Mouse (Mus musculus) spleen, postnatal 10 days (tissue): ENCODE results near the gene Dcdc2a.

ENCODE experiments used
- DNase-seq, 2 experiments: peaks; one replicate each; pipeline ENCODE4 v3.0.0; 2021 to 2022; ENCODE audit warnings: low spot score in 2 of 2

The Dcdc2a gene

DNA sequence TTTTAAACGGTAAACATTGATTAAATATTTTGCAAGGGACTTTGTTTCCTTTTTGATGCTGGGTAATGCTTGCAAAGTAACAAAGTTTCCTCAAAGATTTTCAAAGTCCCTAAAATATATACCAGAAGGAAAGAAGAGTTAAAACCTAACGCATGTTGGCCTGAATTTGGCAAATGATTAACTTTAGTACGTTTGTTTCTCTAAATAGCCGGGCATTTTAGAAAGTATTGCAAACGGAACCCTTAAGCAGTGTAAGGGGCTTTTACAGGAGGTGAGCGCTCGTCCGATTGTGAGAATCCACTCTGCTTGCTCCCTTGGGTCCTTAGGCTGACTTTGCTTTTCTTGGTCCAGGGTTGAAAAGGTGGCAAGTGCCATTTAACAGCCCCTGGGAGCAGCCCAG is 41.5 kb downstream of the Dcdc2a start:
- DNase-seq, result no peak

DNA sequence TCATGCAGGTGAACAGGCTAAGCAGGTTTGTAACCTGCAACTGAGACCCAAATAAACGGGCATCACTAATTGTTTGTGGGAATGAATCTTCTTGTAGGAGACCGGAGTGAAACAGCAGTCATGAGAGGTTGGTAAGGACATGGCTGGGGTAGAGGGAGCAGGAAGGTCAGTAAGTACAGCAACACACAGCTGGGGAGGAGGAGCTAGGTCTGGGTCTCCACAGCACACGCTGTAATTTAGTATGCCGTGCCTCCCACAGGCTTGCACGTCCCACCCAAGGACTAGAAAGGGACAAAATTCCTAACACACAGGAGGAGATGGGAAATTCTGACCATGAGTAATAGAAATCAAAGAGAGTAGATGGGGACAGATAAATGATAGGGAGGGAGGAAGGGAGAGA is 42.8 kb downstream of the Dcdc2a start:
- no peak for DNase-seq

DNA sequence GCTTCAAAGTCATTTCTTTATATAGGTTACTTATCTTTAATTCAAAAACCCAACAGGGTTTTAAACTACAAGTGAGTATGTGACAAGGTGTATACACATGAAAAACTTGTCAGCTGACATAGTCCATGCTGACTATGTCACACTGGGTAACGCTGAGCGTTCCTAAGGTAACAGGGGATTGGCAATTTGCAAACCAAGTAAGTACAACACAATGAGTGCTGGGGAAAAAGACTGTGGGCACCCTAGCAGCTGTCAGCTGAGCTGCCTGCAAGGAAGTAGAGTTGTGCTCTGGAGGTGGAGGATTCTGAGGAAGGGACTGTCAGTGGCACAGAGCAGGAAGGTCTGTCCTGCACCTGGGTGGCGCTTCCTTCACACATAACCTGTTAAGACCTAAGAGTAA is 43.7 kb downstream of the Dcdc2a start:
- DNase-seq, result no peak

DNA sequence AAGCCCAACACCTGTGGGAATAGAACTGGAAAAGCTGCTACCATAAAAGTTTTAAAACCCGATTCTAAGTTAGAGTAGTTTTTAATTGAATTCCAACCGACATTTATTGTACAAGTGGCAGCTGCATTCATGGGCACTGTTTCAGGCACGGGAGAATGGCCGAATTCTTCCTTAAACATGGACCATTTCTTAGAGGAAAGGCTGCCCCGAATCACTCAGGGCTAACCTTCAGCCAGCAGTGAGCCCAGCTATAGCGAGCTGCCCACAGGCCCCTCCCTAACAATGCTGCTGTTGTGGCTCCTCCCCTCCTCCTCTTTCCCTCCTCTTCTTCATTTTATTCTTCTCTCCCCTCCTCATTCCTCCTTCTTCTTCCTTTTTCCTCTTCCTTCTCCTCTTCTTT is 44.8 kb downstream of the Dcdc2a start:
- no peak for DNase-seq

DNA sequence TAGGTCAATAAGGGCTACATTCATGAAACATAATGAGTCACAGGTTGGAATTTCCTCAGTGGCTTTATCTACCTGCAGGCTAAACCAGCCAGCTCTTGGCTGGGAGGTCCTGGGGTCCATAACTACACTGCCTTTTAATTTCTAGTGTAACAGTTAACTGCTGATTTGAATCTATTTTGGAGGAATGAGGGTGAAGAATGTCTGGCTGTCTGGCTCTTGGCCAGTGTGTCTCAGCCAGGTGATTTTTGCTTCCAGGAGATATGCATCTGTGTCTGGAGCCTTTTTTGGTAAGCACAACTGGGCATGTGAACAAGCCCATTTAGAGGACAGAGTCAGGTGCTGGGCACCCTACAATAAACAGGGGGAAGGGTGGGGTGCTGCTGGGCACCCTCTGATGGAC is 49.9 kb downstream of the Dcdc2a start:
- DNase-seq, result no peak

DNA sequence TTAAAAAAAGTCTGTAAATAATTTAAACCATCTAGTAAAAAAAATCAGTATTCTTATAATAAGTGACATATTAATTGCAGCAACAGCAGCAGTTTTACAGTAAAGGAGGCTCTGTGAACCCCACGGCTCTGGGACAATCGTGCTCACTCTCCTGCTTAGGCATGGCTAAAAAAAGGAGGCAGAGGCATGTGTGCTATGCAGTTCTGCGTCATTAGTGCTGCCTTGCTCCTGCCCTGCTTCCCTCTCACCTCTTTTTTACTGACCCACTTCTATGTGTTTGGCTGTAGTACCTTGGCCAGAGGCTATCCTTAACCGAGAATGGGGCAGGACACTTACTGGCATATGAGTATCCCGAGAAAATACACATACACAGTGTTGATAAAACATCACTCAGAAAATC is 50.9 kb downstream of the Dcdc2a start:
- no peak for DNase-seq

DNA sequence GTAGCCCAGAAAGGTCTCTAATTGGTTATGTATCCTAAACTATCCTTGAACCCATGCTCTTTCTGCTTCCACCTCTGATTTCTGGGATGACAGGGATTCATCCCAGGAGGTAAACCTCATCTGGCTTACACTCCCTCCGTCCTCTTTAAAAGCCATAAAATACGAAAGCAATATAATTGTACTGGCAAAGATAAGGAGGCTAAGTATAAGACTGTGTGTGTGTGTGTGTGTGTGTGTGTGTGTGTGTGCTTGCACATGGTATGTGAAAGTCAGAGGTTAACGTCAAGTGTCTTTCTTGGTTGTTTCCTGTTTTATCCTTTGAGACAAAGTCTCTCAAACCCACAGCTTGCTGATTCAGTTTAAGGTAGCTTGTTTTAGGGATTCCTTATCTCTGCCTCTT is 52.5 kb downstream of the Dcdc2a start:
- no peak for DNase-seq

DNA sequence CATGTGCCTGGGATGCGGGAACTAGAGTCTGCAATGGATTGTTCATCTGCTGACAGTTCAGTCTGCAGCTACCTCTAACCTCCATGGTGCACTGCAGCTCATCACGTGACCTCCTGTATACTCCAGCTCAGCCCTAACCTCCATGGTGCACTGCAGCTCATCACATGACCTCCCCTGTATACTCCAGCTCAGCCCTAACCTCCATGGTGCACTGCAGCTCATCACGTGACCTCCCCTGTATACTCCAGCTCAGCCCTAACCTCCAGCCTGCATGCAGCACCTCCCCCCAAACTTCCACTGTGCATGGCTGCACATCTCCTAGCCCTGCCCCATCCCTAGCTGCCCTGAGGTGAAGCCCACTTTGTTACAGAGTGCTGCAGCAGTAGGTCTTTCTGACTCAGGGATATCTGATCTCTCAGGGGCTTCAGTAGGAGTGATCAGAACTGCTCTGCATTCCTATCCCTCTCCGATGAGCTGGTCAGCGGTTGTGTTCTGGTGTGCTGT is 54.8 kb downstream of the Dcdc2a start:
- no peak for DNase-seq

DNA sequence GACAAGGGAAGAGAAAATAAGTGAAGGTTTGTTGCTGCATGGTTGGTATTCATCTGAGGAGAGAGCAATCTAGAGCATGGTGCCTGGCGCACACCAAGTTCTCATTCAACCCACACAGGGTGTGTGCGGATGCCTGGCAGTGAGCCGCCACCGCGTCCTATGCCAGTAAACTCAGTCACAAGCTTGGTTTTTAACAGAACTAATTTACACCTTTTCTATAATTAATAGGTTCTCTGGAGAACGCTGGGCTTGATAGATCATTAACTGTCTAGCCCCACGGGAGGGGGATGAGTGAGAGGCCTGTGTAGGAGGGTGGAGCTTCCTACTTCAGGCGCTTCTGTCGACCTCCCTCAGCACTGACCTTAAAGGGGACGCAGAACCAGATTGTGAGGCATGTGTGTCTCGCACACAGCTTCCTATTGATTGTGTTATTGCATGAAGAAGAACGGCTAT is 59.7 kb downstream of the Dcdc2a start:
- peak in 1 of 2 experiments; percentile 4 for DNase-seq

DNA sequence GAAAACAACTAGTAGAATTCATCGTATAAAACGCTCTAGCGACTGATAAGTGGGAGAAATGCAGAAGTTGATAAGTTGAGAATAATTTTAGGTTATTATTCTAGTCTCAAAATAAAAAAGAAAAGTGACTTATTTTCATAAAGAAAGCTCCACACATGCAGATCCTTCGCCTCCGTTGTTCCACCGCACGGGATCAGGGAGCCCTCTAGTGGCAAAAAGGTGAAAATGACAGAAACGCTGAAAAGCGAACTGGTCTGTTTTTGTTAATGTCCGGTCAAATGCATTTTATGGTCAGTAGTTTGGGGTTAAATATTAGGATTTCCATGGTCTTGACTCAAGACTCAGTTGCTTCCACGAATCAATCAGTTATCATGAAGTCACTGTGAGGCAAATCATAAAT is 60.2 kb downstream of the Dcdc2a start:
- DNase-seq, result peak in 1 of 2 experiments; percentile 25

DNA sequence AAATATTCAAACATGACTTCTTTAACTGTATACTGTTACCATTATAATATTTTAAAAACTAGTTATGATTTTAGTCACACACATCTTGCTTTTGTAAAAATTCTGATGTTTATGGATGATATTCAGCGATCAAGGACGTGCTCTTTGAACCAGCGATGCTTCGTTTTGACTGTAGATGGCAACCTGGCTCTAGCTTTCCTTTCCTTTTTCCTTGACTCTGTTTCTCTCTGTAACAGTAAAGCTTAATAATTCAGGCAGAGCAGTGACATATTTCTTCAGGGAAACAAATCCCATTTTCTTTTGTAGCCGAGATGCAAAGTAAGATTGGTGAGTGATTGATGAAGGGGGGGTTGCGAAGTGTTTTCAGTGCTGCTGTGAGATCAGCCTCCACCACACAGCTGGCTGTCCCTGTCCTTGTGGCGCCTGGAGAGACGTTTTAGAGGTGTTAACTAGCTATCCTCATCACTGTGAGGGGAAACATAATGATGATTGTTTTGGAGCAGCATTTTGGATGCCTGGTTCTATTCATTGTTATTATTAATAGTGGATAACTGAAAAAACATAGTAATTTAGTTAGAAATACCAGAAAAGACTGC is 67.0 kb downstream of the Dcdc2a start:
- no peak for DNase-seq

DNA sequence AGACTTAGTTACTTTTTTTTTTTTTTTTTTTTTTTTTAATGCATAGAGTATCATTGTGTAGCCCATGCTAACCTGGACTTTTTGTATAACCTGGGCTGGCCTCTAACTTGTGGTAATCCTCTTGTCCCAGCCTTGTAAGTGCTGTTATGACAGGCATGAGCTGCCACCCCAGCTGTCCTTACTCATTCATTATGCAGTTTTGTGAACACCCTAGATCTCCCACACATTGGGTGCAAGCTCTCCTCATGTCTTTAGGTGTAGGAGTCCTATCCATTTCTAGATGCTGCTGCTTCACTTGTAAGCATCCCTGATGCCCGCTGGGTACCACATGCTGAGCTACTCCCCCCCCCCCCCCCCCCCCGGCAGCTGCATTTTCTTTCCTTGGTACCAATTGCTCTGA is 71.4 kb downstream of the Dcdc2a start:
- DNase-seq, result no peak

DNA sequence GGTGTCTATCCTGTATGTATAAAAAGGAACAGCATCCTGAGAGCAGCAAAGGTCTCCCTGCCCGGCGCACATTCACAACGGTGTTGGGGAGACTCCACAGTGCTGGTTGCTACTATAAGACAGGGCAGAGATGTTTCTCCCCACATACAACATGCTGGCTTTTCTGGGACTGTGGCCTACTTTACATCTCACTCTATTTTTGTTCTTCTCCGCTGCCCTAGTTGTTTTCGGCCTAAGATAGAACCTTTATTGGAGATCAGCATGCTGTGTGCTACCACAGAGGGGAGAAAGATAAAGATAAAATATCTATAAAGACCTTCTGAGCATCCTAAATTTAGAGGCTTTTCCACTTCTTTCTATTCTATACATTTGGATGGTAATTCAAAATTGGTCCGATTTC is 72.0 kb downstream of the Dcdc2a start:
- DNase-seq, result no peak

DNA sequence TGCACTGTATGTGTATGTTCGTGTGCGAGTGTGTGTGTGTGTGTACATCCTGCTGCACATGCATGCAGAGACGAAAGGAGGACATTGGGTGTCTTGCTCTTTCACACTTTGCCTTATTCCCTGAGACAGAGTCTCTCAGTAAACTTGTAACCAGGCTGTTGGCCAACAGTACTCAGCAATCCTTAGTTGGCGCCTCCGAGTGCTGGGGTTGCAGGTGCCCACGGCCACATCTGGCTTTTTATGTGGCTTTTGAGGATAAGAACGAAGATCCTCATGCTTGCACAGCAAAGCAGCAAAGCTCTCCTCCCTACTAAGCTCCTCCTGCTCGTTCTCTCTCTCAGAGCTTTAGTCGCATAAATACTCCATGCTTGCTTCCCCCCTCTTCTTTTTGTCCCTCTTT is 73.0 kb downstream of the Dcdc2a start:
- no peak for DNase-seq

DNA sequence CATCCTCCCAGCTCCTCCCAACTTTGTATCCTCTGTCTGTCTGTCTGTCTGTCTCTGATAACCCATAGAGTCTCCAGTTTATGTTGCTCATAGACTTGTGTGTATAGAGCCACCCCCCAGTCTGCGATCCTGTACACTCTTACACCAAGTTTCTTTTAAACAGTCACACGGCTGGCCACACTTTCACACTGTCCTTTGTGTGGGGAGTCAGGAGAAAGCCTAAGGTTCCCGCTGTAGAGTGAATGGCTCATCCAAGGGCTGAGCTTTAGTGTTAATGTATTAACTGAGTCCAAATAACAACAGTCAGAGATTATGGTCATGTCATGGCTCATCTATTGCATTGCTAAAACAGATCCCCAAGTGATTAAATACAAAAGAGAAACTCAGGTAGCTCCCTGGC is 87.3 kb downstream of the Dcdc2a start:
- no peak for DNase-seq

DNA sequence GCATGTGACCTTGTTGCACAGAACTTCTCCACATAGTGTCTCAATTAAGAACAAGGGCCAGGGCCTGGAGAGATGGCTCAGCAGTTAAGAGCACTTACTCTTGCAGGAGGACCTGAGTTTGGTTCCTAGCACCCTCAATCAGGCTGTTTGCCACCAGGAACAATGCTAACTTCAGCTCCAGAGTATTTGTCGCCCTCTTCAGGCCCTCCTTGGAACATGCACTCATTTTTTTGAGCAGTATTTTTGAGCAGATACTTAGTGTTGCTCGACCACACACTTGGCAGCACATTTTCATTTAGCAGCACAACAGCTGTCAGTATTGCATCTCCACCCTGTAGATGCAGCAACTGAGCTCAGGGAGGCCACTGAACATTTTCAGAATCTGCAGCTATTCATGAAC is 88.3 kb downstream of the Dcdc2a start:
- no peak for DNase-seq

DNA sequence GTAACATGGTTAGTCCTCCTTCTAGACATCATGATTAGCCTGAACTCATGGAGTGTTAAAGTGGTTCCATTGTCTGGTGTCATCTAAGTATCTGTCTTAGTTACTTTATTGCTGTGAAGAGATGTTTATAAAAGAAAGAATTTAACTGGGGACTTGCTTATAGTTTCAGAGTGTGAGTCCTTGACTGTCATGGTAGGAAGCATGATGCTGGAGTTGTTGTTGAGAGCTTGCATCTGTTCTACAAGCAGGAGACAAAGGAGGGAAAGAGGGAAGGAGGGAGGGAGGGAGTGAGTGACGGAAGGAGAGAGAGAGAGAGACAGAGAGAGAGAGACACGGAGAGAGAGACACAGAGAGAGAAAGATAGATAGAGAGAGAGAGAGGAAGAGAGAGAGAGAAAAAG is 90.4 kb downstream of the Dcdc2a start:
- no peak for DNase-seq

DNA sequence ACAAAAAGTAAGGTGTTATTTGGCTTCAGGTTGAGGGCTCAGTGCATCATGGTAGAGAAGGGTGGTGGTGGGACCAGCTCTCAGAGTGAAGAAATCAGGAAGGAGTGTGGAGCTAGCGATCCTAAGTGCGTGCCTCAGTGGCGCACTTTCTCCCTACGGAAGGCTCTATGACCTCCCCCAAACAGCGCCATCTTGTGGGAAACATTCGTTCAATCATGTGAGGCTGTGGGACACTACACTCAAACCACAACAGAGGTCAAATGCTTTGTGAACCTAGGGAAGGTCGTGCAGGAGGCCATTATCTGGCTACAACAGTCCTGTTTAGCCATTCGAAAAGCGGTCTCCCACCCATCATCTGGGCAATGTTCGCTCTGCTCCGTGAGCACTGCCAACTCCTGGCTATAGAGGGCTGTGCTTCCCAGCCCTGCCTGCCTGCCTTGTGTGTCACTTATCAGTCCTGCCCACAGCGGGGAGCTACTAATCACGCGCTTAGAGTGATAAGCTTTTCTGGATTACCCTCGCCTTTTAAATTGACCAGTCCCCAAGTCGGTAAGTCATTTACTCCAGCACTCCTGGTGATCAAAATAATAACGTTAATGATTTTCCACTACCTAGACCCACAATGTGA is 94.5 kb downstream of the Dcdc2a start:
- DNase-seq, result no peak

DNA sequence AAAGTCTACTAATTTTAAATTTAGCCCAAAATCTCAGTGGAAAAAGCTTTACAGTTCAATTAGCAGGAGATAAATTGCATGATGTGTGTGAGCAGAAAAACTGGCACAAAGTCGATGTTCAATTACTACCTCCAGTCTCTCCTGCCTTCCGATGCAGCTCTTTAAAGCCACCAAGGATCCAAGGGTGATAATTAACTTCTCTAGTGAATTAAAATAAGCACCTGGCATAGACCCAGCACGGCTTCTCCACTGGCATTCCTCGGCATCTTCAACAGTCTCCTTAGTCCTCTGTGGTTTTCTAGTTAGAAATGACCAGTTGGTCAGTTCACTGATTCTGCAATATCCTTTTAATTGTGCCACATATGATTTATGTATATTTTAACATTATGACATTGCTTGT is 95.1 kb downstream of the Dcdc2a start:
- no peak for DNase-seq

DNA sequence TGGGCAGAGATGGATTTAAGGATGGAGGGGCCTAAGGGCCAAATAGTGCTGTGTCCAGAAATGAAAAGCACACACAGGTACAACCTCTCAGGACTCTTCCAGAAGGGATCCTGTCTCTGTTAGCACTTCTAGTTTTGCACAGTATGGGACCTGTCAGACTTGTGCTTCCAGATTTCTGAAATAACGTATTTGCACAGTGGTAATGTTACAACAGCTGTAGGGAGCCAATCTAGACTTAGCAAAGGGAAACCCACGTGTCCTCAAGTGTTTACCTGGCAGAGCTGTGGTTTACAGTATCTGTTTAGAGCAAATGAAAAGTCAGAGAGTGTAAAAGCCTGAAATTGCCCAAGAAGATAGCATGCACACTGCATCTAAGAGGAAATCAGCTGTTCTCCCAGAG is 104.1 kb downstream of the Dcdc2a start:
- no peak for DNase-seq

DNA sequence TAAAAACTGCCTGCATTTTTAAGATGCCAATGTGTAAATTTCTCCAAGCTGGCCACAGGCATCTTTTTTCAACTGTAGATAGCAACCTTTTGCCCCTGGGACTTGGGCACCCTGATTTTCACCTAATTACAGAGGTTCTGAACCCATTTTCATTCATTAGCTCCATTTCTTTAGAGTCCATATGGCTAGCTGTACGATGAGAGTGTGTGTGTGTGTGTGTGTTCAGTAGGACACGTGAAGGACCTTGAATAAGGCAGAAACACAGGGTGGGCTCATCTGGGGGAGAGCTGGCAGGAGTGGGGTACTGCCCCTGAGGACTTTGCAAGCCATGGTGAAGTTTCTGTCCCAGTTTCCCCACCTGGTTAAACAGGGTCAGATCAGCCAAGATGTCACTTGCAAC is 105.0 kb downstream of the Dcdc2a start:
- DNase-seq, result no peak

DNA sequence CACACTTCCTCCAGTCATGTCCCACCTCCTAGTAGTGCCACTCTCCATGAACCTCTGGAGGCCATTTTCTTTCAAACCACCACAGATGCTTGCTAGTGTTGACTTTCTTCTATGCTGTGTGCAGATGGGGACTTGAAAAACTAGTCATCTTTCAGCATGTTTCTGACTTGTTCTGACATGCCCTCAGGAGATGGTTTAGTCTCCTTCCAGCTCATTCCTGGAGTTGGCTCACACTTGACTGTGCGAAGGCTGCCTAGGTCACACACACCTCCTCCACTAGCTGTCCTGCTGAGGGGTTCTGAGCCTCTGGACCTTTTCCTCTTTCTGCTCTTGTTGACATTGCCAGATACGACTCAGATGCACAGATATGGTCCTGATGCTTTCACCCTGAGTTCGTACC is 106.8 kb downstream of the Dcdc2a start:
- DNase-seq, result no peak

DNA sequence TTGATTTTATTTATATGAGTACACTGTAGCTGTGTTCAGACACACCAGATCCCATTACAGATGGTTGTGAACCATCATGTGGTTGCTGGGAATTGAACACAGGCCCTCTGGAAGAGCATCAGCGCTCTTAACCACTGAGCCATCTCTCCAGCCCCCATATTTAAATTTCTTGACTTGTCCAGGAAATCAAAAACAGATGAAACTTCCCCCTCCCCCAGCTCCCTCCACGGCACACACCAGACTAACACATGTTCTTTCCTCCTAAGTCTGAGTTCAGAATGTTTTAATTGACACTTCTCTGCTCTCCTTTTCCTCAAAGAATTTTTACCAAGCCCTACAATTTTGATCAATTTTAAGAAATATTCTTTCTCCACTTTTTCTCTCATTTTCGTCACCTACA is 113.1 kb downstream of the Dcdc2a start:
- no peak for DNase-seq

DNA sequence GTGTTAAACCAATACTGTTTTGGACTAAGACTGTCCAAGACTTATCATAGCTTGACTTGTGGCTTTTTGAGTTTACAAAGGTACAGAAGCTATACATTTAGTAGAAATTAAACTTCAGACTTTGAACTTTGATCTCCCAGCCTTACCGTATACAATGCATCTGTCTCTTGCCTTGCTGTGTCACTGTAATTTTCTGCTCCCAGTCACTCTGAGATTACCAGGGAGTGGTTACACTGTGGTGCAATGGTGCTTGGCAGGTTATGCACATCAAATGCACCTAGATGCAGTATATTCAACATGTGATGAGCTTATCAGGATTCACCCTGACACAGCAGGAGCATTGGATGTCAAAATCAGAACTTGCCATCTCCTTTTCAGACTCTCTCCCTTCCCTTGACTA is 122.0 kb downstream of the Dcdc2a start:
- DNase-seq, result no peak
